Mouse (Mus musculus) ES-Bruce4 (cell line): ENCODE data around the gene Itgb3.

Experiments
- CTCF ChIP-seq: IDR thresholded peaks from one replicate; pipeline ENCODE4 v1.8.1; 2011; ENCODE audit warnings: low read depth, low read length
- POLR2A ChIP-seq: IDR thresholded peaks from one replicate; pipeline ENCODE4 v1.8.1; 2011; ENCODE audit warnings: low read length; ENCODE audit not compliant: insufficient read depth

DNA sequence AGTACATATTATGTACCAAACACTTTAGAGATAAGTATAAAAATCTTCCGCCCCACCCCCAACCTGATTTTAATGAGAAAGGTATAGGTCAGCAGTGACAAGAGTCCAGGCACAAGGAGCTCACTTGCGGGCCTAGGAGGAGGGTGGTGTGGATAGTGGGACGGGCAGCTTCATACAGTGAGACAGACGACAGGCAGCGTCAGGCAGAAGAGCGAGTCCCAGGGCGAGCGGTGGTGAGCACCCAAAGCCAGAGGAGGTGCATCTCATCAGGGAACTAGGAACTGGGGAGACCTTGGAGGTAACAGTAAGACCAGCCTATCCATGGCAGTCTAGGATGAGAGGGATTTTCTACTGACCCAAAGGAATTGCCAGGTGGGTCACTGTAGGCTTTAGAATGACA is 28.2 kb upstream of the Itgb3 start:
- TF ChIP-seq CTCF (no peak), POLR2A (no peak)
